Mouse (Mus musculus): ENCODE data around the gene Actg2. TPM values are rescaled to one million over a fixed set of nuclear protein-coding genes. Genes with fewer than 3 reads are reported as not detected.
A peak's percentile ranks its signal among the peaks of the same experiment; 100 is the strongest.

Actg2 gene
- total RNA-seq, 2 experiments from 2014 or later: not detected

DNA sequence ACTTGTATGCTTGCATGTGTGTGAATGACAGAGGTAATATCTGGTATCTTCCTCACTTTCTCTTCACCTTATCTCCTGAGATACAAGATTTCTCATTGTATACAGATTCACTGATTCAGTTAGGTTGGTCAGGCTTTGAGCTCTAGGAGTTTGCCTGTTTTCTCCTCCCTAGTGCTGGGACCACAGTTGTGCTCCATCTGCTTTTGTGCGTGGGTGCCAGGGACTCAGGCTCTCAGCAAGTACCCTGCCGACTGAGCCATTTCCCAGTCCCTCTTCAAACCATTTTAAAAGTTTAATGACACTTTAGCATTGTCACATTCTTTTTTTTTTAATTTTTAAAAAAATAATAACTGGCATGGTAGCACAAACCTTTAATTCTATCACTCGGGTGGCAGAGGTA lies 20.9 kb downstream of the Actg2 start:
- peak; percentile 40 to 59 for DNase-seq (ENCODE audit: low spot score in 2 of 2)

- peak in 1 of 2 experiments; percentile 82 for DNase-seq (ENCODE audit: low spot score in 2 of 2)
These were observed 23.6 kb downstream of the Actg2 start for GRCm38 (mm10) chr6:83512495-83512894.

DNA sequence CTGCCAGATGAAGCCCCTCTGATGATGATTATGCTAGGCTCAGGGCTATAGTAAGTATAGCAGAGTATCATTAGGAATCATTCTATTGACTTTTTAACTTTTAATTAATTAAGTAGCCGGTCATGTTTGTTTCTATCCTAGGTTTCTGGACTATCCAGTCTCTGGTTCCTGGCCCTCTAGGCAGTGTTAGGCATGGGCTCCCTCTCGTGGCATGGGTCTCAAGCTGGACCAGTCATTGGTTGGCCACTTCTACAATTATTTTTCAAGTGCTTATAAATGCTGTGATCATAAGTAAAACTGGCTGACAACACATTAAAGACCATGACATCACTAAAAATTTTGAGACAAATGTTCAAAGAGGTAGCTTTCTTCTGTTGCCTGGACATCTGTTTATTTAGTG lies 25.9 kb downstream of the Actg2 start:
- DNase-seq (ENCODE audit: low spot score in 2 of 2): no peak

GRCm38 (mm10) chr6:83509442-83509841 lies 26.6 kb downstream of the Actg2 start:
- peak; percentile 37 to 65 for DNase-seq (ENCODE audit: low spot score in 2 of 2)

DNA sequence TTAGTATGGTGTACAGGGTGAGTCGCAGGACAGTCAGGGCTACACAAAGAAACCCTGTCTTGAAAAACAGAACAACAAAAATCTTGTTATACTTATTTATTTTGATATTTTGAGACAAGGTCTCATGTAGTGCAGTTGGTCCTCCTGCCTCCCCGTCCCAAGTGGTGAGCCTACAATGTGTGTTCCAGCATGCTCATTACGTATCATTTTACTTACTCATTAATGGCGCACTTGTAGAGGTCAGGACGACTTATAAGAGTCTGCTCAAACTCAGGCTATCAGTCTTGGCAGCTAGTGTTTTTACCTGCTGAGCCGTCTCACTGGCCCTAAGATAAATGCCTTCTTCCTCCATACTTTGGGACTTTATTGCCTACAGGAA lies 28.9 kb downstream of the Actg2 start:
- no peak for DNase-seq (ENCODE audit: low spot score in 2 of 2)

DNA sequence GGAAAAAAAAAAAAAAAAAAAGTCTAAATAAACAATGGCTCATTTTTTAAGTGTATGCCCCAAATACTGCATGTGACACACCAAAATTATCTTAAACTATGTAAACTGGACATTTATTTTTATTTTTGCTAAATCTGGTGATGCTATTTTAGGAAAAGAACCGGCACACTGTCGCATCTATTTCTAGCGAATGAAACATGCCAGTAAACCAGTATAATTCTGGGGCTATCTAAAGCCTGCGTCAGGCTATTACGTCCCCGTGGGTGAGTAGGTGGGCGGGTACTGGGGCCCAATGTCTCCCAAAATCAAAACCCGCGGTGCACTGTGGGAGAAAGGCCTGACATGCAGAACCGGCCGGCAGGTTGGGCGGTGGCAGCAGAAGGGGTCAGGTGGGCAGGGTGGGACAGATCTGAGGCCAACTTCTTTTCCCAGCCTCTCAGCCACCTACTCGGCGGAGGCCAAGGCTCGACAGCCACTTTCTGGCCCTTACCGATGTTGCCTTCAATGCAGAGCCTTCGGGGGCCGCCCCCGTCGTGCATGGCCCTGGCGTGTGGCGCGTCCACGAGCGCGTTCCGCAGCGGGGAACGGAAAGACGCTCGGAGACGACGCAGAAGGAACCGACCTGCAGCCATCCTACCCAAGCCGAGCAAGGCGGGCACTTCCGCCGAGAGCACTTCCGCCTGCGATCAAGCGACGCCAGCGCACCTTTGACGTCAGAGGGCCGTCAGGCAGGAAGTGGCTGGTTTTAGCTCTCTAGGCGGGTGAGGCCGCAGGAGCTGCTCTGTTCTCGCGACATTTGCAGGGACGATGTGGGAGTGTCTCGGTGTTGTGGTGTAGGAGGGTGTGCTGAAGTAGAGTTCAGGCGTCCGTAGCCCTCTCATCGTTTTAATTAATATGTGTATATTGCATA lies 29.6 kb downstream of the Actg2 start, which contains the start of gene Dguok:
TSS of gene Dguok (minus strand) at position 712 of the 910 bp plus-strand sequence.
- DNase-seq (ENCODE audit: low spot score in 2 of 2): peak; percentile 97 to 98

DNA sequence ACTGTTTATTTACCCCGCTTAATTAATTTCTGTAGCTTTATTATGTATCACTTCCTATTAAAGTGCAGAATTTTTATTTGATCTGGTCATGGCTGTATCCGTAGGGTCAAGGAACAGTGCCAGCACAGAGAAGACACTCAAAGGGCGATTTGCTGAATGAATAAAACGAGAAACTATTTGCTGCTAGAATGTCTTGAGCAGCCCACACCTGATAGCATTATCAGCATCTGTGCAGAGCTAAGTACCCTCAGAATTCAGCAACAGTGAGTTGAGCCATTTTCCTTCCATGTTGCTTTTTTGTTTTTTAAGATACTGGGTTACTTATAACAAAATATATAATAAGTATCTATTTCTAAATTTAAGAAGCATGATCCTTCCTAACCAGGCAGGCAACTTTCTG lies 30.5 kb downstream of the Actg2 start:
- DNase-seq (ENCODE audit: low spot score in 2 of 2): no peak

- no peak for DNase-seq (ENCODE audit: low spot score in 2 of 2)
These were observed 32.7 kb downstream of the Actg2 start for GRCm38 (mm10) chr6:83503361-83503760.

- peak in 1 of 2 experiments; percentile 46 for DNase-seq (ENCODE audit: low spot score in 2 of 2)
These were observed 33.4 kb downstream of the Actg2 start for GRCm38 (mm10) chr6:83502656-83503055.

GRCm38 (mm10) chr6:83501524-83502310 lies 34.3 kb downstream of the Actg2 start:
- DNase-seq (ENCODE audit: low spot score in 2 of 2): no peak

GRCm38 (mm10) chr6:83500462-83500861 lies 35.6 kb downstream of the Actg2 start:
- DNase-seq (ENCODE audit: low spot score in 2 of 2): no peak

DNA sequence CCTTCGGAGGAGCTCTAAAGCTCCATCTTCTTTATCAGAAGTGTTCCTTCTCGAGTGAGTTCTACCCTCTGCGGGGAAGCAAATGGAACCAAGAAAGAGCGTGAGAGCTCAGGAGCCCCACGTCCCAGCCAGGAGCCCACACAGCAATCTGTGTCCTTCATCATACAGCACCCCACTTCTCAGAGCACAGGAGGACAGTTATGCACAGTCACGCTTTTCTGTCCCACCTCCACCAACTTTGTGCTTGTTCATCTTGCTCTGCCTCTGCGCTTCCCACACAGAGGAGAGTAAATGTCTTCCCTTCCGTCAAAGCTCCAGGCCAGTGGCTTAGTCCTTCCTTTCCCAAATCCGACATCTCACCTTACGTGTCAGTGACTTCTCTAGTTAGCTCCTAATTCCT lies 37.0 kb downstream of the Actg2 start:
- DNase-seq (ENCODE audit: low spot score in 2 of 2): peak in 1 of 2 experiments; percentile 41

DNA sequence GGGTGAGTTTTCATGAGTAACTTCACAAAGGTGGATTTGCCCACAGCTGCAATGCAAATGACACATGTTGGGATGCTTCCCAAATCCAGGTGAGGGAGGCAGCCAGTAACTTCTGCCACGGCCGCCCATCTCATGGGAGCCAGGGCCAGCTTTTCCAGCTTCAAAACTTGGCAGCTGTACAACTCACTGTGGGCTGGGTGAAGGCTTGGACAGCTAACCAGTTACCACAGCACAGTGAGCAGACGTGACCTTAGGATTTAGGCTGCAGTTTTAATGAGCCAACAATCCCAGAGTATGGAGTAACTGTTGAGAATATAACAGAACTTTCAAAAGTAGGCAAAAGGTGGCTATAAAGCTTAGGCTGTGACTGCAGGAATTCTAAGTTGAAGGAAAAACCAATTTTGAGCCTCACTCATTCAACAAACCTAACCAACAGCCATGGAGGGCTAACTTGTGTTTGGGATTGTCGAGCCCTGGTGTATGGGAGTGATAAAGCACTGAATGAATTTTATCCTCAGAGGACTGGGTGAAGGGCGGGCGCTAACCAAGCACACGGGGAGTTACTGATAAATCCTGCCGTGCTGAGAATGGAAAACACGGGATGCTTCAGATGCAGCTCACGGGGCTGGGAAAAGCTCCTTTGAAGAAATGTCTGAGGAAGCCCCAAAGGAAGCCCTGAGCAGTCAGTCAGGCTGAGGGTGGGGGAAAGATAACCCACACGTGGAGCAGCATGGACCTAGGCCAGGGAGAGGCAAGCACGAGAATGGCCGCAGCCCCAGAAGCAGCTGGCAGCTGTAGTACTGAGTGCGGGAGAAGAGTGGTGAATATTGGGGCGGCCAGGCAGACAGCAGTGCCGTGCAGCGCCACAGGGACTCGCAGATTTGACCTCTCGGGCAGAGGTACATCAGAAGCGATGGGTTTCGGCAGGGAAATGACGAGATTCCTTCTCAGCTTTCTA lies 39.0 kb downstream of the Actg2 start:
- no peak for DNase-seq (ENCODE audit: low spot score in 2 of 2)

- DNase-seq (ENCODE audit: low spot score in 2 of 2): no peak
These were observed 39.9 kb downstream of the Actg2 start for GRCm38 (mm10) chr6:83496009-83496752.

- DNase-seq (ENCODE audit: low spot score in 2 of 2): no peak
These were observed 45.4 kb downstream of the Actg2 start for GRCm38 (mm10) chr6:83490622-83491021.

GRCm38 (mm10) chr6:83488200-83488599 lies 47.9 kb downstream of the Actg2 start:
- DNase-seq (ENCODE audit: low spot score in 2 of 2): no peak

DNA sequence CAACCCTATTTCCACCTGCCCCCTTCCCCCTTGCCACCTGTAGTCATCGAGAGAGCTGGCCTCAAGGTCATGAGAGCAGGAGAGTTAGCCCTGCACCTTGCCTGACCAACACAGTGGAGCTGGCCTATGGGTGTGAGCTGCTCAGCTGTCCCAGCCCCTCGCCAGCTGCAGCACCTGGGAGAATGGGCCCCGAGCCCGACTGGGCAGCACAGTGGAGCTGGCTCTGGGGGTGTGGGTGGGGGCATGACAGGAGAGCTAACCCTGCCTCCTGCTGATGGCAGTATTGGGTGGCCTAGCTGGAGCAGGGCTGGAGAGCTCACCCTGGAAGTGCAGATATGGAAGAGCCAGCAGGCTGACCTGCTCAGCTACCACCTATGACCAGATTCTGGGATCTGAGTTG lies 48.8 kb downstream of the Actg2 start:
- DNase-seq (ENCODE audit: low spot score in 2 of 2): no peak

GRCm38 (mm10) chr6:83485854-83486253 lies 50.2 kb downstream of the Actg2 start:
- DNase-seq (ENCODE audit: low spot score in 2 of 2): no peak

DNA sequence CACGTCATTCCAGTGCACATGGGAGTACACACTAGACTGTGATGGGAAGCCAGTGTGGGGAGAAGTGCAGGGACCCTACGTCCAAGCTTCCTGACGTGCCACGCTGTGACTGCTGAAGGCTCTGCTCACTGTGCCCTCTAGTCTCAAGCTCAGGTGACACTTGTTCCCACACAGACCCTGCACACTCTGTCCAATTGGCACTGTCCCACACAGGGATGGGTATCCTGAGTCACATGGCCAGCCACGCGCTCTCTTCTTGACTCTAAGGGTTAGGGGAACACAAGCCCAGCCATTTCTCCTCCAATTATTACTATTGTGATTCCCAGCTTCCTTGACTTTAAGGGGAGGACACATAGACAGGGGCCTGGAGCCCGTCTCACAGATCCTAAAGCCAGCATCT lies 52.3 kb downstream of the Actg2 start:
- no peak for DNase-seq (ENCODE audit: low spot score in 2 of 2)

- no peak for DNase-seq (ENCODE audit: low spot score in 2 of 2)
These were observed 53.5 kb downstream of the Actg2 start for GRCm38 (mm10) chr6:83482418-83483085.

Data from layer of hippocampus, adult 18-20 months (tissue).